Mouse (Mus musculus): ENCODE data around the gene Olfr281. TPM values are rescaled to one million over a fixed set of nuclear protein-coding genes. Genes with fewer than 3 reads are reported as not detected.
"Not testable (repeated sequence)": the region's sequence is repeated elsewhere in the genome, so short reads cannot be mapped to it uniquely, and the experiment has no call there.

The Olfr281 gene
- polyA plus RNA-seq, 1 experiment = not detected

GRCm38 (mm10) chr15:98425188-98425587, 27.2 kb upstream of the Olfr281 start:
- H3K4me3 ChIP-seq (ENCODE audit: insufficient read depth, low read length) = no peak overlapping the region
- no peak for TF ChIP-seq CTCF (IDR thresholded peaks at IDR 0.05; ENCODE audit: borderline replicate concordance, insufficient read depth, low read length)
- TF ChIP-seq POLR2A (IDR thresholded peaks at IDR 0.05; ENCODE audit: low read depth, low read length) = no peak
- H3K27ac ChIP-seq (ENCODE audit: insufficient read depth, low read length) = no peak overlapping the region
- H3K4me1 ChIP-seq (ENCODE audit: control insufficient read depth, insufficient read depth, low read length) = no peaks in the 10 kb centered on the region

DNA sequence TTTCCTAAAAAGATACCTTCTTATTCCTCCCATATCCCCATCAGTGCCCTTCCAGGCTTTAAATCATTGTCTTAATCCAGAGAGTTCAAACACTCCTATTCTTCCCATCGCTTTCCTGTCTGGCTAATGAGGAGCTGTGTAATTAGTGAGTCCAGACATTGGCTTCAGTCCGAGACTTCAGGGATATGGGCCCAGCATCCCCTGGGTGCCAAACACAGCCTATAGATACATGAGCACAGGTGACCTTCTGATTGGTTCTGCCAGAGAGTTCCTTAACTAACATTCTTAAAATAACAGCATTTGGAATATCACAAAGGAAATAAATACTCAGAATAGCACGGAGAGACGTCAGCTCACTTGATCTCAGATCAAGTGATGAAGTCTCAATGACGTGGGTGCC, 21.5 kb upstream of the Olfr281 start, which contains the start of gene Olfr282:
Olfr282 (plus strand) TSS at position 301 of the 400 bp plus-strand sequence.
- H3K4me1 ChIP-seq (ENCODE audit: control insufficient read depth, insufficient read depth, low read length); H3K4me3 ChIP-seq (ENCODE audit: insufficient read depth, low read length); H3K27ac ChIP-seq (ENCODE audit: insufficient read depth, low read length): not testable (repeated sequence)

DNA sequence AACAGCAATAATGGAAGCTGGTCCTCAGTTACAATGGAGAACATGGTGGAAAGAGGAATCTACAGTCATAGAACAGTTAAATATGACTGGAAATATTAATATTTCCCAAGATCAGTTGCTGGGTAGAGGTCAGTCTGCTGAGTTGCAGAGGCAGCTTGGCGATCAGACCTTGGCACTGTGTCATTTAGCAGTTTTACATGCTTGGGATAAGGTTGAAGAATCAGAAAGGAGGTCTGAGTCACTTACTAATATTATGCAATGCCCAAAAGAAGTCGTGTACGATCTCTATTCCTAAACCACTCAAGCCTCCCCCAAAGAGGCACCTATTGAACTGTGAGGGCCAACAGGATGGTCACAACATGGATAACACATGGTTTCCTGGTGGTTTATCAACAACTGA, 7.8 kb upstream of the Olfr281 start:
- Histone ChIP-seq H3K4me1 (ENCODE audit: control insufficient read depth, insufficient read depth, low read length) (no peaks in the 10 kb centered on the region), H3K4me3 (ENCODE audit: insufficient read depth, low read length) (no peak overlapping the region), H3K27ac (ENCODE audit: insufficient read depth, low read length) (no peak overlapping the region)
- TF ChIP-seq CTCF (IDR thresholded peaks at IDR 0.05; ENCODE audit: borderline replicate concordance, insufficient read depth, low read length) (no peak), POLR2A (IDR thresholded peaks at IDR 0.05; ENCODE audit: low read depth, low read length) (no peak)

GRCm38 (mm10) chr15:98448521-98448920, 3.9 kb upstream of the Olfr281 start:
- H3K27ac ChIP-seq (ENCODE audit: insufficient read depth, low read length) = no peak overlapping the region
- H3K4me1 ChIP-seq (ENCODE audit: control insufficient read depth, insufficient read depth, low read length) = no peaks in the 10 kb centered on the region
- no peak overlapping the region for H3K4me3 ChIP-seq (ENCODE audit: insufficient read depth, low read length)
- TF ChIP-seq CTCF (IDR thresholded peaks at IDR 0.05; ENCODE audit: borderline replicate concordance, insufficient read depth, low read length) (no peak), POLR2A (IDR thresholded peaks at IDR 0.05; ENCODE audit: low read depth, low read length) (no peak)

GRCm38 (mm10) chr15:98469596-98469995, 17.2 kb downstream of the Olfr281 start, which contains the start of gene OR5BS1P:
Gene OR5BS1P, plus strand, starts transcription at chr15:98469896.
- Histone ChIP-seq H3K4me1 (ENCODE audit: control insufficient read depth, insufficient read depth, low read length) (no peaks in the 10 kb centered on the region), H3K27ac (ENCODE audit: insufficient read depth, low read length) (no peak within 1 kb of the TSS), H3K4me3 (ENCODE audit: insufficient read depth, low read length) (no peak within 1 kb of the TSS)
- TF ChIP-seq CTCF (IDR thresholded peaks at IDR 0.05; ENCODE audit: borderline replicate concordance, insufficient read depth, low read length) = no peak
- no peak for TF ChIP-seq POLR2A (IDR thresholded peaks at IDR 0.05; ENCODE audit: low read depth, low read length)

- Histone ChIP-seq H3K27ac (ENCODE audit: insufficient read depth, low read length) (no peak overlapping the region), H3K4me1 (ENCODE audit: control insufficient read depth, insufficient read depth, low read length) (no peaks in the 10 kb centered on the region), H3K4me3 (ENCODE audit: insufficient read depth, low read length) (no peak overlapping the region)
- TF ChIP-seq POLR2A (IDR thresholded peaks at IDR 0.05; ENCODE audit: low read depth, low read length) (no peak), CTCF (IDR thresholded peaks at IDR 0.05; ENCODE audit: borderline replicate concordance, insufficient read depth, low read length) (no peak)
Observed at GRCm38 (mm10) chr15:98471539-98471938, 19.2 kb downstream of the Olfr281 start.

- Histone ChIP-seq H3K4me3 (ENCODE audit: insufficient read depth, low read length) (no peak overlapping the region), H3K4me1 (ENCODE audit: control insufficient read depth, insufficient read depth, low read length) (no peaks in the 10 kb centered on the region), H3K27ac (ENCODE audit: insufficient read depth, low read length) (no peak overlapping the region)
- TF ChIP-seq POLR2A (IDR thresholded peaks at IDR 0.05; ENCODE audit: low read depth, low read length) (no peak), CTCF (IDR thresholded peaks at IDR 0.05; ENCODE audit: borderline replicate concordance, insufficient read depth, low read length) (no peak)
Observed at GRCm38 (mm10) chr15:98474958-98475357, 22.6 kb downstream of the Olfr281 start.

GRCm38 (mm10) chr15:98475382-98475781, 23.0 kb downstream of the Olfr281 start:
- Histone ChIP-seq H3K4me3 (ENCODE audit: insufficient read depth, low read length) (no peak overlapping the region), H3K4me1 (ENCODE audit: control insufficient read depth, insufficient read depth, low read length) (no peaks in the 10 kb centered on the region), H3K27ac (ENCODE audit: insufficient read depth, low read length) (no peak overlapping the region)
- no peak for TF ChIP-seq POLR2A (IDR thresholded peaks at IDR 0.05; ENCODE audit: low read depth, low read length)

DNA sequence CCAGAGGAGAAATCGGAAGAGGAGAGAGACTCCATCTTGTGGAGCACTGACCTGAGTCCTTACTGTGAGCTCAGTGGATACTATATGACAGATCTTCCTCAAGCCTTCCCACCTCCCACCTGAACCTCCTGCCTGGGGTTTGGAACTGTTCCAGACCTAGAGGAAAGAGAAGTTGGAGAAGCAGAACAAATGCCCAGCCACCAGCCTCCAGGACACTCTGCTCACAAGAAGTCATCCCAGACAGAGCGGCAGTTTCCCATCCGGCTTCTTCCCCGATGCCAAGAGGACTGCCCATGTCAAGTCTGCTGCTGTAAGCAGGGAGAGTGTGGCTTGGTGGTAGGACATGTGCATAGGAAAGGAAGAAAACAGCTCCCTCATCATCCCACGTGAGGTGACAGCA, 23.9 kb downstream of the Olfr281 start:
- H3K27ac ChIP-seq (ENCODE audit: insufficient read depth, low read length) = no peak overlapping the region
- no peak for TF ChIP-seq POLR2A (IDR thresholded peaks at IDR 0.05; ENCODE audit: low read depth, low read length)
- TF ChIP-seq CTCF (IDR thresholded peaks at IDR 0.05; ENCODE audit: borderline replicate concordance, insufficient read depth, low read length) = no peak
- H3K4me3 ChIP-seq (ENCODE audit: insufficient read depth, low read length) = no peak overlapping the region
- H3K4me1 ChIP-seq (ENCODE audit: control insufficient read depth, insufficient read depth, low read length) = no peaks in the 10 kb centered on the region

DNA sequence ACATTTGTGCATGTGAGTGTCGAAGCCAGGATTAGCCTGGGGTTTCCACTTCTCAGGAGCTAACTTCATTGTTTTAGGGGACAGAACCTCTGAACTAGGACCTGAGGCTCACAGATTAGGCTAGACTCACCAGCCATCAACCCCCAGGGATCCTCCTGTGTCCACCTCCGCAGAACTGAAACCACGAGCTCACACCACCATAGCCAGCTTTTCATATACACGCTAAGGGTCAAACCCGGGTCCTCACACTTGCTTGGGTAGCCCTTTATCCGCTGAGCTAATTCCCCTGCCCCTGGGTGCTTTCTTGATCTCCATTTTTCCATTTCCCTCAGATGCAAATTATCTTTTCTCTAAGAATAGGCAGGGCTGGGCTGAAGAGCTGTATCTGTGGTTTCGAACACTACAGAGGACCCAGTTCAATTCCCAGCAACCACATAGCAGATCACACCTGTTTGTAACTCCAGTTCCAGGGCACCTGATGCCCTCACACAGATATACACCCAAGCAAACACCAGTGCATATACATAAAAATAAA, 27.2 kb downstream of the Olfr281 start:
- Histone ChIP-seq H3K27ac (ENCODE audit: insufficient read depth, low read length) (no peak overlapping the region), H3K4me1 (ENCODE audit: control insufficient read depth, insufficient read depth, low read length) (no peaks in the 10 kb centered on the region), H3K4me3 (ENCODE audit: insufficient read depth, low read length) (no peak overlapping the region)
- TF ChIP-seq POLR2A (IDR thresholded peaks at IDR 0.05; ENCODE audit: low read depth, low read length) (no peak), CTCF (IDR thresholded peaks at IDR 0.05; ENCODE audit: borderline replicate concordance, insufficient read depth, low read length) (no peak)

GRCm38 (mm10) chr15:98482701-98483100, 30.3 kb downstream of the Olfr281 start, which contains the start of gene Lalba:
Gene Lalba, minus strand, starts transcription at chr15:98482721.
- Histone ChIP-seq H3K4me3 (ENCODE audit: insufficient read depth, low read length) (no peak within 1 kb of the TSS), H3K27ac (ENCODE audit: insufficient read depth, low read length) (no peak within 1 kb of the TSS), H3K4me1 (ENCODE audit: control insufficient read depth, insufficient read depth, low read length) (no peaks in the 10 kb centered on the region)
- no peak for TF ChIP-seq CTCF (IDR thresholded peaks at IDR 0.05; ENCODE audit: borderline replicate concordance, insufficient read depth, low read length)

All from embryonic fibroblast, embryonic 13.5 days (primary cell).